Mouse (Mus musculus) myocyte (in vitro differentiated cells): ENCODE measurements at regions not wholly inside any gene's neighbourhood (a gene's known extent, or its start where the extent isn't known, plus 50 kb on each side); places are given as distances from the start of the nearest gene placed in this dataset.

Experiments
- H3K27me3 ChIP-seq: one replicate; pipeline ENCODE4 v1.6.1; 2011; ENCODE audit not compliant: control insufficient read depth, insufficient read depth, insufficient read length
- H3K36me3 ChIP-seq: one replicate; pipeline ENCODE4 v1.6.1; 2011; ENCODE audit not compliant: control insufficient read depth, insufficient read depth
- H3K4me2 ChIP-seq: one replicate; pipeline ENCODE4 v1.6.1; 2011; ENCODE audit warnings: low read depth, control low read depth
- H3K4me3 ChIP-seq: one replicate; pipeline ENCODE4 v1.5.1; 2011; ENCODE audit warnings: mild to moderate bottlenecking, control low read depth, moderate library complexity
- H3K79me2 ChIP-seq: one replicate; pipeline ENCODE4 v1.6.1; 2011; ENCODE audit not compliant: control insufficient read depth, insufficient read depth
- H3ac ChIP-seq: one replicate; pipeline ENCODE4 v1.6.1; 2011; ENCODE audit not compliant: control insufficient read depth, insufficient read length
- CEBPB ChIP-seq: IDR thresholded peaks from 2 replicates; pipeline ENCODE4 v1.6.1; 2011; ENCODE audit warnings: mild to moderate bottlenecking, moderate library complexity; ENCODE audit not compliant: poor library complexity, insufficient read depth, severe bottlenecking
- E2F4 ChIP-seq: IDR thresholded peaks from one replicate; pipeline ENCODE4 v1.6.1; 2011; ENCODE audit warnings: mild to moderate bottlenecking, control low read depth, moderate library complexity; ENCODE audit not compliant: insufficient read depth
- MAX ChIP-seq: IDR thresholded peaks from one replicate; pipeline ENCODE4 v1.6.1; 2011; ENCODE audit warnings: low read depth, mild to moderate bottlenecking, control low read depth
- MYOD1 ChIP-seq, 3 experiments: IDR thresholded peaks; one replicate each; pipeline ENCODE4 v1.6.1; 2011; ENCODE audit warnings: control low read depth in 2 of 3, low read depth in 2 of 3, mild to moderate bottlenecking in 2 of 3, moderate library complexity in 1 of 3; ENCODE audit not compliant: insufficient read length in 2 of 3, control insufficient read depth in 1 of 3
- MYOG ChIP-seq, 3 experiments: IDR thresholded peaks; one replicate each; pipeline ENCODE4 v1.6.1; 2011; ENCODE audit warnings: control low read depth in 2 of 3, low read depth in 2 of 3, mild to moderate bottlenecking in 2 of 3; ENCODE audit not compliant: insufficient read length in 2 of 3, control insufficient read depth in 1 of 3, insufficient read depth in 1 of 3
- POLR2A ChIP-seq: IDR thresholded peaks from one replicate; pipeline ENCODE4 v1.6.1; 2011; ENCODE audit warnings: low read depth, mild to moderate bottlenecking, control low read depth, moderate library complexity; ENCODE audit not compliant: insufficient read length
- POLR2AphosphoS2 ChIP-seq: IDR thresholded peaks from one replicate; pipeline ENCODE4 v1.6.1; 2011; ENCODE audit warnings: low read depth, control low read depth; ENCODE audit not compliant: insufficient read length
- REST ChIP-seq: IDR thresholded peaks from one replicate; pipeline ENCODE4 v1.6.1; 2011; ENCODE audit warnings: mild to moderate bottlenecking, control low read depth, moderate library complexity; ENCODE audit not compliant: insufficient read depth, insufficient read length
- SRF ChIP-seq: IDR thresholded peaks from one replicate; pipeline ENCODE4 v1.6.1; 2011; ENCODE audit warnings: low read depth; ENCODE audit not compliant: control insufficient read depth, insufficient read length
- TCF12 ChIP-seq: IDR thresholded peaks from one replicate; pipeline ENCODE4 v1.6.1; 2011; ENCODE audit warnings: mild to moderate bottlenecking, control low read depth; ENCODE audit not compliant: poor library complexity, insufficient read depth, severe bottlenecking
- TCF3 ChIP-seq: IDR thresholded peaks from one replicate; pipeline ENCODE4 v1.6.1; 2011; ENCODE audit warnings: low read depth, control low read depth; ENCODE audit not compliant: insufficient read length
- USF1 ChIP-seq: IDR thresholded peaks from one replicate; pipeline ENCODE4 v1.6.1; 2011; ENCODE audit warnings: low read depth, mild to moderate bottlenecking, control low read depth, moderate library complexity

DNA sequence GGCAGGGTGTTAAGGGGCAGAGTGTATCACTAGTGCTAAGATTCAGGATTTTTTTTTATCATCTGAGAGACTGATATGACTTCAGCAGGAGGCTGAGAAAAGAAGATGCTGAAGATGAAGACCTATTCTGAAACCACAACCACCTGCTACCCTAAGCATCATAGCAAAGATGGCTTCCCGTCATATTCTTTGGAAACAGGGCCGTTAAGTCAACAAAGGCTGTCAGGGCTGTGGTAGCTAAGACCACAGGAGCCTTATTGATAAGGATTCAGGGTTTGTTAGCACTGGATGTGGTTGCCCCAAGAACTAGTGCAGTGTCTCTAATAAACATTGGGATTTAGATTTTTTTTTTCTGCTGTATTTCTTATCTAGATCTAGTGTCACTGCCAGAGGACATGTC is 56.7 kb upstream of the Rasgrp1 start:
- peaks cover 9% of the 10 kb centered on the region for H3K27me3 ChIP-seq
- no peaks in the 10 kb centered on the region for H3K79me2 ChIP-seq
- H3K4me3 ChIP-seq: no peak overlapping the region
- no peaks in the 10 kb centered on the region for H3K36me3 ChIP-seq
- no peak overlapping the region for H3ac ChIP-seq
- H3K4me2 ChIP-seq: no peak overlapping the region
- TF ChIP-seq POLR2A (no peak), USF1 (no peak), TCF12 (no peak), TCF3 (no peak)

DNA sequence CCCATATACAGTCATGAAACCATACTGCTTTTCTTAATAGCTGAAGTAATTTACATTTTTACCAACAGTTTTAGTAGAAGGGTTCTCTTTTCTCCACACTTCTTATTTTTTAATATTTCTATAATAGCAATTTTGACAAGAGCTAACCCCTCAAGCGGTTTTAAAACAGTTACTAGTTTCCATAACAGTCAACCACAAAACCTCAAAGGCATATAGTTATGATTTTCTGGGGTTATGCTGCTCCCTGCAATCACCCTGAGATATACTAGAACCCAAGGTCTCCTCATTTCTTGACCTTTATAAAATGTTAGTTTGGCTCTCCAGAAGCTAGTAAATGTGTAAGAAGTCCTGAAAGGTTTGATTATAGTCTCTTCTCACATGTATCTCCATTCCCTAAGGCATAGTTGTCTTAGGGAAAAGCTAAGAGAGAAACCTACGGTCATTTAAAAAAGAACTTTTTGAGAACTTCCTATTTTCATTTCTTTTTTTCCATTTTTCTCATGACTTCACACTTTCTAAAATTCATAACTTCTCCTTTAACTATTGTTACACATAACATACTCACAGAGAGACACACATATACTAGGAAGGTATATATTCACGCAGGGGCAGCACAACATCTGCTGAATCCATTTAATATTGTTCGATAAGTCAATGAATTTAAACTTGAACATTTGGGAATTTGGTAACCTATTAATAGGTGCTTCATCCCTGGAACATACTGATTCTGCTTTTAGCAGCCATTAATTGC is 60.8 kb upstream of the Rasgrp1 start:
- H3K4me2 ChIP-seq: no peak overlapping the region
- no peak overlapping the region for H3ac ChIP-seq
- TF ChIP-seq MYOG (IDR thresholded peaks at IDR 0.05; ENCODE audit: control insufficient read depth in 1 of 3, insufficient read depth in 1 of 3, insufficient read length in 2 of 3, low read depth in 2 of 3) (no peak), REST (no peak), POLR2AphosphoS2 (no peak)
- no peaks in the 10 kb centered on the region for H3K79me2 ChIP-seq
- H3K27me3 ChIP-seq: peaks cover 6% of the 10 kb centered on the region
- no peak overlapping the region for H3K4me3 ChIP-seq
- H3K36me3 ChIP-seq: no peaks in the 10 kb centered on the region

DNA sequence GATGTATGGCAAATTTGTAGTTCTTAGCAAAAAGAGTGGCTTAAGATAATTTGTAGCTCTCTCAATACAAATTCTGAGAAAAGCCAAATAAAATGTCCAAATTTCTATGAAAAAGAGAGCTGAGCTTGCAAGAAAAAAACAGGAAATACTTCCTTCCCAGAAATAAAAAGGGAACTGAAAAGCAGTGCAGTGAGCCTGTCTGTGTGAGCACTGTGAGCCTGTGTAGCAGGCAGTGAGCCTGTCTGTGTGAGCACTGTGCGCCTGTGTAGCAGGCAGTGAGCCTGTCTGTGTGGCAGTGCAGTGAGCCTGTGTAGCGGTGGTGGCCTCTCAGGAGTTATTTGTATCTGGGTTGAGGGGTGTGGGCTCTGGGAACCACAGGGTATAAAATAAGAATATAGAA is 62.7 kb upstream of the Rasgrp1 start:
- H3K36me3 ChIP-seq: no peaks in the 10 kb centered on the region
- no peak overlapping the region for H3K4me2 ChIP-seq
- no peak overlapping the region for H3ac ChIP-seq
- H3K79me2 ChIP-seq: no peaks in the 10 kb centered on the region
- no peak for TF ChIP-seq CEBPB
- no peak for TF ChIP-seq MAX
- no peak for TF ChIP-seq TCF3
- no peak for TF ChIP-seq MYOG (IDR thresholded peaks at IDR 0.05; ENCODE audit: control insufficient read depth in 1 of 3, insufficient read depth in 1 of 3, insufficient read length in 2 of 3, low read depth in 2 of 3)
- no peak for TF ChIP-seq SRF
- TF ChIP-seq MYOD1 (IDR thresholded peaks at IDR 0.05; ENCODE audit: control insufficient read depth in 1 of 3, insufficient read length in 2 of 3, low read depth in 2 of 3): no peak
- no peak for TF ChIP-seq POLR2AphosphoS2
- no peak for TF ChIP-seq E2F4
- no peak for TF ChIP-seq REST
- no peak for TF ChIP-seq POLR2A
- no peak for TF ChIP-seq TCF12
- TF ChIP-seq USF1: no peak
- H3K27me3 ChIP-seq: peaks cover 6% of the 10 kb centered on the region
- H3K4me3 ChIP-seq: no peak overlapping the region

DNA sequence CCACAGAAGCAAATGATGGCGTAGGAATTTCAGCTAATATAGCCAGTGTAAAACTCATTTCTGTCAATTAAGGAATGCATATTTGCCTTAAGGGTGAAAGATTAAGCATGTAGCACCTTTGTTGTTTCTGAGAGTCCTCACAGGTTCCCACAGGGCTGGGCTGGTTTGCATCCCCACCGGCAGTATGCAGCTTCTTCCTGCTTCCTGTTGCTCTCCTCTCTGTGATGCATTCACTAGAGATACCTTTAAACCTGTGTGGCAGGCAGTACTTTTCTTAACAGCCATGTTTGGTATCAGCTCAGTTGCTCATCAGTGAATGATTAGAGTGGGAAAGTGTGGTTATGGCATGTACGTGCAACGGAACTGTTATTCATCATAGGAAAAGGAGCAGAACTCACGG is 65.4 kb upstream of the Rasgrp1 start:
- Histone ChIP-seq H3K79me2 (no peaks in the 10 kb centered on the region), H3K4me2 (no peak overlapping the region), H3K27me3 (no peaks in the 10 kb centered on the region), H3ac (no peak overlapping the region), H3K4me3 (no peak overlapping the region), H3K36me3 (no peaks in the 10 kb centered on the region)
- TF ChIP-seq CEBPB: no peak
- TF ChIP-seq E2F4: no peak
- no peak for TF ChIP-seq USF1
- TF ChIP-seq TCF12: no peak
- no peak for TF ChIP-seq MYOD1 (IDR thresholded peaks at IDR 0.05; ENCODE audit: control insufficient read depth in 1 of 3, insufficient read length in 2 of 3, low read depth in 2 of 3)
- no peak for TF ChIP-seq TCF3
- no peak for TF ChIP-seq MAX
- no peak for TF ChIP-seq SRF
- TF ChIP-seq POLR2AphosphoS2: no peak

DNA sequence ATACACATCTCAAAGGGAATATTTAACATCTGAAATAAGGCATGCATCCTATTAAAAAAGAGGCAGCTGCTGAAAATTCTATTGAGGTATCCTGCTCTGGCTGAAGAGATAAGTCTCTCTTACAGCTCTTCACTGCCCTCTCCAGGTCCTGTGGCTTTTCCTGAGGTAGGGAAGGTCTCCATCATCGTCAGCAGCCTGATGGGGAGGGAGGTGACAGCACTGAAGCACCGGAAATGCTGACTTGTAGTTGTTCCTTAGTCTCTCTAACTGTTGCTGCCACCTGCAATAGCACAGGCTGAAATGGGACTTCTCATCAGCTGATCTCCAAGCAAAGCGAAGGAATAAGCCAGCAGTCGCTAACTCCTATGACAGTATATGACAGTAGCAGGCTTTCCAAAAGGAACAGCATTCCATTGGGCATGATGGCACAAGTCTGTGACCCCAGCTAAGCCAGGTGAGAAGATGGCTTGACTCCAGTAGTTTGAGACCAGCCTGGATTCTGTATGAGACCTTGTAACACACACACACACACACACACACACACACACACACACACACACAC is 69.3 kb upstream of the Rasgrp1 start:
- H3K27me3 ChIP-seq: peaks cover 13% of the 10 kb centered on the region
- H3K4me3 ChIP-seq: no peak overlapping the region
- no peak overlapping the region for H3K4me2 ChIP-seq
- no peak overlapping the region for H3ac ChIP-seq
- H3K36me3 ChIP-seq: no peaks in the 10 kb centered on the region
- no peaks in the 10 kb centered on the region for H3K79me2 ChIP-seq
- TF ChIP-seq POLR2AphosphoS2 (no peak), USF1 (no peak), E2F4 (no peak), MYOD1 (IDR thresholded peaks at IDR 0.05; ENCODE audit: control insufficient read depth in 1 of 3, insufficient read length in 2 of 3, low read depth in 2 of 3) (no peak), TCF3 (no peak), TCF12 (no peak), MAX (no peak), POLR2A (no peak), SRF (no peak), CEBPB (no peak)
